Mouse (Mus musculus) heart, postnatal 36 days (tissue): Measurements from ENCODE around the gene Gprc5c. TPM values are rescaled to one million over a fixed set of nuclear protein-coding genes. Genes with fewer than 3 reads are reported as not detected.

Experiments used
- DNase-seq, 2 experiments: peaks; one replicate each; pipeline ENCODE4 v3.0.0; 2021 to 2022
- intact Hi-C: fragments of 180-260 bp; cut with DNase I; formaldehyde crosslinking; loops from one replicate; pipeline ENCODE4 v1.15.1; 2025
- total RNA-seq, 2 experiments: library from RNA; stranded (reverse); gene quantifications; 2 replicates each; pipeline ENCODE4 v1.2.3; 2021

The Gprc5c gene
- 10 to 100 TPM; 10.2 to 11.2 TPM for total RNA-seq

- DNase-seq: peak in 1 of 2 experiments; percentile 64
- intact Hi-C loops: loop anchor here (2.0 kb wide), 1 partner anchor 16 kb away; no protein-coding TSS in a partner anchor
These were observed at the start of gene Gprc5c for GRCm38 (mm10) chr11:114850452-114851268. Gene Gprc5c, plus strand, starts transcription at chr11:114851152.

- DNase-seq: no peak
- intact Hi-C loops: no loop called here
These were observed 49.0 kb upstream of the Gprc5c start for GRCm38 (mm10) chr11:114801906-114802305.

GRCm38 (mm10) chr11:114802540-114803267 is 48.2 kb upstream of the Gprc5c start:
- DNase-seq: no peak
- intact Hi-C loops: no loop called here

GRCm38 (mm10) chr11:114803990-114804389 is 47.0 kb upstream of the Gprc5c start:
- intact Hi-C loops: no loop called here
- DNase-seq: no peak

- DNase-seq: no peak
- intact Hi-C loops: no loop called here
These were observed 43.9 kb upstream of the Gprc5c start for GRCm38 (mm10) chr11:114807025-114807424.

GRCm38 (mm10) chr11:114807686-114808427 is 43.1 kb upstream of the Gprc5c start:
- intact Hi-C loops: no loop called here
- DNase-seq: no peak

- no peak for DNase-seq
- intact Hi-C loops: no loop called here
These were observed 41.6 kb upstream of the Gprc5c start for GRCm38 (mm10) chr11:114809371-114809770.

- DNase-seq: no peak
- intact Hi-C loops: loop anchor here (10.0 kb wide), 1 partner anchor 244 kb away; no protein-coding TSS in a partner anchor
These were observed 40.6 kb upstream of the Gprc5c start for GRCm38 (mm10) chr11:114810344-114810743.

GRCm38 (mm10) chr11:114812731-114813240 is 38.2 kb upstream of the Gprc5c start:
- peak; percentile 91 to 95 for DNase-seq
- intact Hi-C loops: loop anchor here (1.0 to 10.0 kb wide), 3 partner anchors 65 to 242 kb away; no protein-coding TSS in a partner anchor

GRCm38 (mm10) chr11:114814873-114815592 is 35.9 kb upstream of the Gprc5c start:
- no peak for DNase-seq
- intact Hi-C loops: loop anchor here (10.0 kb wide), 1 partner anchor 240 kb away; no protein-coding TSS in a partner anchor

- intact Hi-C loops: loop anchor here (10.0 kb wide), 1 partner anchor 238 kb away; no protein-coding TSS in a partner anchor
- no peak for DNase-seq
These were observed 34.0 kb upstream of the Gprc5c start for GRCm38 (mm10) chr11:114816934-114817333.

GRCm38 (mm10) chr11:114818185-114818584 is 32.8 kb upstream of the Gprc5c start:
- no peak for DNase-seq
- intact Hi-C loops: loop anchor here (10.0 kb wide), 1 partner anchor 237 kb away; no protein-coding TSS in a partner anchor

GRCm38 (mm10) chr11:114819110-114819509 is 31.8 kb upstream of the Gprc5c start:
- DNase-seq: no peak
- intact Hi-C loops: loop anchor here (10.0 kb wide), 1 partner anchor 236 kb away; no protein-coding TSS in a partner anchor

- intact Hi-C loops: no loop called here
- no peak for DNase-seq
These were observed 30.5 kb upstream of the Gprc5c start for GRCm38 (mm10) chr11:114820444-114820843.

GRCm38 (mm10) chr11:114821325-114821724 is 29.6 kb upstream of the Gprc5c start:
- intact Hi-C loops: no loop called here
- DNase-seq: no peak

GRCm38 (mm10) chr11:114822727-114823126 is 28.2 kb upstream of the Gprc5c start:
- intact Hi-C loops: no loop called here
- DNase-seq: peak; percentile 19 to 33

- intact Hi-C loops: no loop called here
- DNase-seq: no peak
These were observed 27.7 kb upstream of the Gprc5c start for GRCm38 (mm10) chr11:114823199-114823725.

GRCm38 (mm10) chr11:114826686-114827085 is 24.3 kb upstream of the Gprc5c start:
- intact Hi-C loops: no loop called here
- no peak for DNase-seq
